8 mouse cellular contexts compared by ENCODE assay signal in the genomic region with DNA sequence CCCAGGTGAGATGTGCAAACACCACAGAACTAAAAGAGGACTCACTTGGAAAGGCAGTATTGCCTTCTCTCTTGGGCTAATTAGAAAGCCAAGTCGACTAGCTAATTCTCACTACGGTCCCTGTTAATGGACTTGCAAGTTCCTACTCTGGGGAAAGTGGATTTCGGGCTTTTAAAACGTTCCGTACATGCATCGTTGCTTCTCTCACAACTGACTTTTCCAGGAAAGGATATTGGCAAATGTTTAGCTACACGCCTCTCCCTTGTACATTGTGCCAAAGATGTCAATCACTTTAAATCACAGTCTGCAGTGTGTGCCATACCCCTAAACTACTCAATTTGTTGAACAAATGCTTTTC. TPM values are rescaled to one million over a fixed set of nuclear protein-coding genes. Genes with fewer than 3 reads are reported as not detected.
DNase-seq lines count a peak whose midpoint lies in the region; ATAC-seq and TF ChIP-seq lines count a peak whose summit lies in the region.

No protein-coding gene starts in this region.

- WGBS in heart, embryonic 11.5 days (ENCODE audit: insufficient replicate concordance) = 19% methylated on average over 7 of the region's 7 CpGs
- WGBS in hindbrain, embryonic 11.5 days = 26% methylated on average over 7 of the region's 7 CpGs
- WGBS in liver, postnatal 0 days (ENCODE audit: insufficient replicate concordance) = 4% methylated on average over 7 of the region's 7 CpGs

- no peak overlapping the region for H3K9ac ChIP-seq in heart, embryonic 11.5 days (ENCODE audit: low read depth, low read length)
- peak overlapping the region; percentile 95; the same call in 1 of the 2 replicates for H3K9ac ChIP-seq in hindbrain, embryonic 11.5 days (ENCODE audit: low read depth, low read length)
- H3K9ac ChIP-seq in liver, postnatal 0 days (replicated peaks) = no peak overlapping the region; the same call in 1 of the 2 replicates

- no peaks in the 10 kb centered on the region for H3K4me1 ChIP-seq in heart, embryonic 11.5 days (ENCODE audit: control insufficient read depth, insufficient read depth, low read length)
- no peaks in the 10 kb centered on the region for H3K4me1 ChIP-seq in hindbrain, embryonic 11.5 days (replicated peaks; ENCODE audit: control insufficient read depth, insufficient read depth, low read length)
- peaks cover 16% of the 10 kb centered on the region for H3K4me1 ChIP-seq in liver, postnatal 0 days (ENCODE audit: insufficient read depth)

- ATAC-seq in heart, embryonic 11.5 days (replicated peaks; ENCODE audit: insufficient number of reproducible peaks, low FRiP score, low TSS enrichment) = no peak
- ATAC-seq in hindbrain, embryonic 11.5 days (ENCODE audit: low FRiP score) = no peak
- no peak for ATAC-seq in liver, postnatal 0 days

- peak overlapping the region; percentile 77 for H3K4me2 ChIP-seq in heart, embryonic 11.5 days
- H3K4me2 ChIP-seq in hindbrain, embryonic 11.5 days (replicated peaks; ENCODE audit: low read depth, low read length) = peak overlapping the region; percentile 92
- H3K4me2 ChIP-seq in liver, postnatal 0 days (ENCODE audit: low read depth, low read length) = peak overlapping the region; percentile 92

- no peaks in the 10 kb centered on the region for H3K9me3 ChIP-seq in heart, embryonic 11.5 days (replicated peaks; ENCODE audit: control insufficient read depth, low read length)
- no peaks in the 10 kb centered on the region for H3K9me3 ChIP-seq in hindbrain, embryonic 11.5 days (ENCODE audit: control insufficient read depth, low read length)
- no peaks in the 10 kb centered on the region for H3K9me3 ChIP-seq in liver, postnatal 0 days (ENCODE audit: low read length)

- TF ChIP-seq CTCF in liver, postnatal 0 days (IDR thresholded peaks at IDR 0.05; ENCODE audit: low read depth) = no peak

- DNase-seq in heart, adult 18-20 months = no peak
- DNase-seq in MN1 (ENCODE audit: low spot score) = peak; percentile 14
- DNase-seq in hindbrain, embryonic 11.5 days (ENCODE audit: low spot score) = no peak
- no peak for DNase-seq in liver, postnatal 0 days
- DNase-seq in frontal cortex, postnatal 14 days (ENCODE audit: low spot score in 2 of 2) = no peak
- no peak for DNase-seq in right cerebral cortex, postnatal 14 days
- no peak for DNase-seq in T-cell, adult 2 months (ENCODE audit: low spot score)

- no peaks in the 10 kb centered on the region for H3K36me3 ChIP-seq in heart, embryonic 11.5 days (ENCODE audit: control insufficient read depth, insufficient read depth, low read length)
- H3K36me3 ChIP-seq in hindbrain, embryonic 11.5 days (ENCODE audit: control insufficient read depth, insufficient read depth, low read length) = no peaks in the 10 kb centered on the region
- H3K36me3 ChIP-seq in liver, postnatal 0 days (replicated peaks; ENCODE audit: insufficient read depth, low read length) = no peaks in the 10 kb centered on the region

- no peaks in the 10 kb centered on the region for H3K27me3 ChIP-seq in heart, embryonic 11.5 days (ENCODE audit: control insufficient read depth, insufficient read depth, low read length)
- H3K27me3 ChIP-seq in hindbrain, embryonic 11.5 days (ENCODE audit: control insufficient read depth, insufficient read depth, low read length) = no peaks in the 10 kb centered on the region
- no peaks in the 10 kb centered on the region for H3K27me3 ChIP-seq in liver, postnatal 0 days (ENCODE audit: insufficient read depth, low read length)

- H3K27ac ChIP-seq in heart, embryonic 11.5 days (ENCODE audit: low read depth, low read length) = no peak overlapping the region
- H3K27ac ChIP-seq in hindbrain, embryonic 11.5 days (ENCODE audit: low read depth, low read length) = no peak overlapping the region
- 0 out of 2 replicates have a peak overlapping the region, but pooled peaks have one; percentile 41 for H3K27ac ChIP-seq in liver, postnatal 0 days (ENCODE audit: low read depth)

- TF ChIP-seq EP300 in liver, postnatal 0 days (IDR thresholded peaks at IDR 0.05; ENCODE audit: low read depth) = no peak

- H3K4me3 ChIP-seq in heart, embryonic 11.5 days (ENCODE audit: low read depth, low read length) = peak overlapping the region; percentile 69
- peak overlapping the region; percentile 90 for H3K4me3 ChIP-seq in hindbrain, embryonic 11.5 days (ENCODE audit: low read depth, low read length)
- H3K4me3 ChIP-seq in liver, postnatal 0 days (ENCODE audit: low read depth, low read length) = peak overlapping the region; percentile 85

RNA-seq across cellular contexts. Expression of a gene that starts 0.9 kb away (rescaled TPM):
- polyA plus RNA-seq in heart, embryonic 11.5 days (2014; fragmentation: Nextera tagmentation; extraction: Ambion mirVana) = 8.2 and 8.5 TPM in 2 replicates
- 1 to 10 TPM; 4.9 to 5.6 TPM for total RNA-seq in heart, adult 18-20 months (2021)
- 17.3 and 19.3 TPM in 2 replicates for polyA plus RNA-seq in hindbrain, embryonic 11.5 days (2014; fragmentation: Nextera tagmentation; extraction: Ambion mirVana)
- 2.9 and 3.2 TPM in 2 replicates for polyA plus RNA-seq in liver, postnatal 0 days (2015; fragmentation: Nextera tagmentation; extraction: Ambion mirVana)
